Mouse (Mus musculus) small intestine, adult 2 months (tissue): Measurements from ENCODE around the gene Skap2.

ENCODE experiments used
- CTCF ChIP-seq: fragments of 200-500 bp; IDR thresholded peaks from 2 replicates; pipeline ENCODE4 v1.5.1; 2012; ENCODE audit warnings: low read depth, mild to moderate bottlenecking, control low read depth, inconsistent platforms, low read length, moderate library complexity, mixed read lengths; ENCODE audit not compliant: insufficient replicate concordance, insufficient read length; ENCODE audit errors: extremely low read depth
- POLR2A ChIP-seq: fragments of 200-500 bp; IDR thresholded peaks from 2 replicates; pipeline ENCODE4 v1.6.1; 2012; ENCODE audit warnings: low read depth, mild to moderate bottlenecking, control low read depth, inconsistent platforms, low read length, moderate library complexity

DNA sequence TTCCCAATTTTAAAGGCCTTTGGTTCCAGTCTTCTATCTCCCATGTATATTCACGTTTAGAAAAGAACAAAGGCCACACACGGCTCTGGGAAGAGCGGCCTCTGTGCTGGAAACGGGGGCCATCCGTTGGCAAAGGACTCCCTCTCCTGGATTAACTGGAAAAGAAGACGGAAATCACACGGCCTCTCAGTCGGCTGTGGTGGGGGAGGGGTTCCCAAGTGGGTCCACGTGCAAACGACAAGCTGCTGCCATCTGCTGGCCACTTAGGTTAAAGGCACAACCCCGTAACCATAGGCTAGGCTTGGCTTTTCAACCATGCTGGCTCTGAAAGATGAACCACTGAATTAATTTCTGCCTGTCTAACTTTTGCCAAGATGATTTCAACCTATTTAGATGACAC, 154.5 kb downstream of the Skap2 start:
- TF ChIP-seq CTCF: peak; percentile 98
- no peak for TF ChIP-seq POLR2A
